Mouse (Mus musculus): ENCODE data around the gene Tktl1. TPM values are rescaled to one million over a fixed set of nuclear protein-coding genes. Genes with fewer than 3 reads are reported as not detected.
"Not testable (repeated sequence)": the region's sequence is repeated elsewhere in the genome, so short reads cannot be mapped to it uniquely, and the experiment has no call there.

Gene Tktl1
- total RNA-seq (2014; rRNA removed) (not detected in 2 replicates), polyA plus RNA-seq (2015; fragmentation: Nextera tagmentation; extraction: Ambion mirVana) (0.06 and 0.09 TPM in 2 replicates)

DNA sequence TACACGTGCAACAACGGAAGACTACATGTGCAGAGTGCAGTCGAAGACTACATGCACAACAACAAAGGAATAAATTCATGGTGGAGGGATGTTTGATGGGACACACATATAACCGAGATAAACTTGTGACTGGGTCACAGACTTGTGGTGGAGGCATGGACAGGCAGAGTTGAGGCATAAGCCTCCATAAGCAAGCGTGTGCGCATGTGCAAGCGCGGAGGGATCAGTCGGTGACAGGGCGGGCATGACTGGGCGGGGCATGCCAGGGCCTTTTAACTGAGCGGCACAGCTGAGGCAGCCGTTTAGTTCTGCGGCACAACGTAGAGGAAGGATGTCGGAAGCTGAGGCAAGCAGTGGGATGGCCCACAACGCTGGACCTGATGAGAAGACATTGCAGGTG lies at the start of gene Tktl1:
Gene Tktl1 (plus strand): TSS at position 301 of the 400 bp plus-strand sequence.
- DNase-seq (ENCODE audit: low spot score) (no peak), ATAC-seq (no peak)
- WGBS: 89% methylated on average over 17 of the region's 17 CpGs
- Histone ChIP-seq H3K9ac (replicated peaks; ENCODE audit: low read length) (no peak within 1 kb of the TSS), H3K36me3 (ENCODE audit: insufficient read depth, low read length) (no peaks in the 10 kb centered on the region), H3K4me1 (ENCODE audit: insufficient read depth, low read length) (no peaks in the 10 kb centered on the region), H3K27me3 (ENCODE audit: insufficient read depth, low read length) (no peaks in the 10 kb centered on the region), H3K4me3 (ENCODE audit: low read length) (no peak within 1 kb of the TSS), H3K4me2 (ENCODE audit: low read depth, low read length) (no peak within 1 kb of the TSS), H3K27ac (no peak within 1 kb of the TSS), H3K9me3 (ENCODE audit: low read length) (no peaks in the 10 kb centered on the region)
- no peak for TF ChIP-seq CTCF (IDR thresholded peaks at IDR 0.05; ENCODE audit: low read depth)

DNA sequence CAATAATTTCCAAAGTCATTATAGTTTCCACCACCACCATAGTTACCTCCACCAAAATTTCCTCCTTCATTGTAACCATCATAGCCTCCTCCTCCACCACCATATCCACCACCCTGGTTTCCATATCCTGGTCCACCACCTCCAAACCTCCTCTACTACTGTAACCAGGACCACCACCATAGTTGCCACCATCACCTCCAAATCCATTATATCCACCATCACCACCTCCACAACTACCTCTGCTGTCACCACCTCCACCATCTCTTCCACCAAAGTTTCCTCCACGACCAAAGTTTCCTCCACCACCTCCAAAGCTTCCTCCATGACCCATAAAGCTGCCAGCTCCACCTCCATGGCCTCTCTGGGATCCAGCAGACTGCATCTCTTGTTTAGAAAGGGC lies 41.8 kb upstream of the Tktl1 start, which contains the start of gene Mecp2:
Gene Mecp2 (minus strand): TSS at position 101 of the 400 bp plus-strand sequence.
- not testable (repeated sequence) for DNase-seq (ENCODE audit: low spot score); H3K4me3 ChIP-seq (ENCODE audit: low read length); H3K36me3 ChIP-seq (ENCODE audit: insufficient read depth, low read length); H3K27ac ChIP-seq; H3K27me3 ChIP-seq (ENCODE audit: insufficient read depth, low read length); H3K4me2 ChIP-seq (ENCODE audit: low read depth, low read length); H3K9ac ChIP-seq (replicated peaks; ENCODE audit: low read length); ATAC-seq; H3K9me3 ChIP-seq (ENCODE audit: low read length); H3K4me1 ChIP-seq (ENCODE audit: insufficient read depth, low read length)
- 19% methylated on average over 1 of the region's 1 CpGs for WGBS

DNA sequence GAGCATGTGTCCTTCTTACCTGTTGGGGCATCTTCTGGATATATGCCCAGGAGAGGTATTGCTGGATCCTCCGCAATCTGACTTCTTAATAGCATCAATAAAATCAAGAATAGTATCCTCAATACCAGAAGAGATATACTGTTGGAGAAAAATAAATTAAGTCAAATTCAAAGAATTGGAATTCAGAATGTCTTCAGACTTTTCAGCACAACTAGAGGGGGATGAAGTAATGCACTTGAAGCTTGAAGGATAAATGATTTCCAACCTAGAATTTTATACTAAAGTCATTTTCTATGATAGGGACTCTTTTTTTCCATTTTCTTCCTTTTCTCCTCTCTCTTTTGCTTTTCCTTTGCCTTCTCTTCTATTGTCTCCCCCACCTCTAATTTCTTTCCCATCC lies 9.3 kb upstream of the Tktl1 start, which contains the start of gene Tex28:
Gene Tex28 (minus strand): TSS at position 101 of the 400 bp plus-strand sequence.
- DNase-seq (ENCODE audit: low spot score) (no peak), ATAC-seq (no peak)
- Histone ChIP-seq H3K9me3 (ENCODE audit: low read length) (no peaks in the 10 kb centered on the region), H3K27ac (no peak within 1 kb of the TSS), H3K9ac (replicated peaks; ENCODE audit: low read length) (no peak within 1 kb of the TSS), H3K36me3 (ENCODE audit: insufficient read depth, low read length) (no peaks in the 10 kb centered on the region), H3K4me3 (ENCODE audit: low read length) (no peak within 1 kb of the TSS), H3K4me1 (ENCODE audit: insufficient read depth, low read length) (no peaks in the 10 kb centered on the region), H3K27me3 (ENCODE audit: insufficient read depth, low read length) (no peaks in the 10 kb centered on the region), H3K4me2 (ENCODE audit: low read depth, low read length) (no peak within 1 kb of the TSS)
- WGBS: 97% methylated on average over 1 of the region's 1 CpGs
- TF ChIP-seq CTCF (IDR thresholded peaks at IDR 0.05; ENCODE audit: low read depth): no peak

DNA sequence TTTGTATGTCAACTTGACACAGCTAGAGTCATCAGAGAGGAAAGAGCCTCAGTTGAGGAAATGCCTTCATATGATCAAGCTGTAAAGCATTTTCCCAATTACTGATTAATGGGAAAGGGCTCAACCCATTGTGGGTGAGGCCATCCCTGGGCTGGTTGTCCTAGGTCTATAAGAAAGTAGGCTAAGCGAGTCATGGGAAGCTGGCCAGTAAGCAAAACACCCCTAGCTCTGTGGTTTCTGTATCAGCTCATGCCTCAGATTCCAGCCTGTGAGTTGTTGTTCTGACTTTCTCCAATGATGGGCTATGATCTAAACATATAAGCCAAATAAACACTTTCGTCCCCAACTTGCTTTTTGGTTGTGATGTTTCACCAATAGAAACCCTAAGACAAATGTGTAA lies 26.5 kb downstream of the Tktl1 start:
- H3K27ac ChIP-seq: no peak overlapping the region
- H3K4me3 ChIP-seq (ENCODE audit: low read length): no peak overlapping the region
- ATAC-seq (no peak), DNase-seq (ENCODE audit: low spot score) (no peak)
- 84% methylated on average over 2 of the region's 2 CpGs for WGBS
- no peaks in the 10 kb centered on the region for H3K4me1 ChIP-seq (ENCODE audit: insufficient read depth, low read length)
- H3K4me2 ChIP-seq (ENCODE audit: low read depth, low read length): no peak overlapping the region
- no peaks in the 10 kb centered on the region for H3K9me3 ChIP-seq (ENCODE audit: low read length)
- H3K36me3 ChIP-seq (ENCODE audit: insufficient read depth, low read length): no peaks in the 10 kb centered on the region
- no peaks in the 10 kb centered on the region for H3K27me3 ChIP-seq (ENCODE audit: insufficient read depth, low read length)
- TF ChIP-seq CTCF (IDR thresholded peaks at IDR 0.05; ENCODE audit: low read depth): no peak
- no peak overlapping the region for H3K9ac ChIP-seq (replicated peaks; ENCODE audit: low read length)

DNA sequence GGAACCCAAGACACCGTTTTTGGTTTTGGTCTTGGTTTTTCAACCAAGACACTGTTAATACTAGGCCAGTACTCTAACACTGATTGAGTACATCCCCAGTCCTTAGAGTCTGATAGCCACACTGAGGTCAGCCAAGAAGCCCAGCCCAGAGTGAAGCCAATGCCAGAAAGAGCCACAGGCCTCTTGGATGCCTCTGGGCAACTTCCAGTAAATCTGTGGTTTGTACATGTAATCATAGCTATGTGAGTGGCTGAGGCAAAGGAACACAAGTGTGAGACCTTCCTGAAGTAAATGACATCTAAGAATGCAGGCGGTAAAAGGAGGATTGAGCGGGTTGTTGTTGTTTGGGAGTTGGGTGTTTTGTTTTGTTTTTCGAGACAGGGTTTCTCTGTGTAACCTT lies 41.4 kb downstream of the Tktl1 start:
- 95% methylated on average over 4 of the region's 4 CpGs for WGBS
- H3K9me3 ChIP-seq (ENCODE audit: low read length): no peaks in the 10 kb centered on the region
- H3K27ac ChIP-seq: no peak overlapping the region
- no peak for ATAC-seq
- H3K9ac ChIP-seq (replicated peaks; ENCODE audit: low read length): no peak overlapping the region
- DNase-seq (ENCODE audit: low spot score): no peak
- H3K4me1 ChIP-seq (ENCODE audit: insufficient read depth, low read length): no peaks in the 10 kb centered on the region
- no peaks in the 10 kb centered on the region for H3K36me3 ChIP-seq (ENCODE audit: insufficient read depth, low read length)
- H3K27me3 ChIP-seq (ENCODE audit: insufficient read depth, low read length): no peaks in the 10 kb centered on the region
- no peak for TF ChIP-seq CTCF (IDR thresholded peaks at IDR 0.05; ENCODE audit: low read depth)
- H3K4me2 ChIP-seq (ENCODE audit: low read depth, low read length): no peak overlapping the region
- no peak overlapping the region for H3K4me3 ChIP-seq (ENCODE audit: low read length)

DNA sequence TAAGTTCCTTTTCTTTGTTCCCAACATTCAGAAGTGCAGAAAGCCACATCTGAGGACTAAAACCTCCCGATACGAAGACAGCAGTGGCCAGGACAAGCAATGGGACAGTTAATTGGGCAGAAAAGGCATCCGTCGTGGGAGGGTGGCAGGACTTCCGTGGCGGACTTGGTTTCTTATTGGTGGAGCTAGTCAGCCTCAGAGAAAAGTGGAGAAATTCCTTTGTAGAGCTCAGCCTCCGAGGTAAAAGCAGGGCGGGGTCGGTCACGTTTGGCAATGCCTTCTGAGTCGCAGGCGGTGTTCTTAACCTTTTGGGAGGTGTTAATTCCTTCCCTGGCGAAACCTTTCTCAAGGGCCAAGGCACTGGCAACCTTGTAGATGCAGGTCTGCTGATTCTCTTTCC lies 42.4 kb downstream of the Tktl1 start:
- no peak overlapping the region for H3K27ac ChIP-seq
- H3K4me3 ChIP-seq (ENCODE audit: low read length): no peak overlapping the region
- no peaks in the 10 kb centered on the region for H3K27me3 ChIP-seq (ENCODE audit: insufficient read depth, low read length)
- H3K4me1 ChIP-seq (ENCODE audit: insufficient read depth, low read length): no peaks in the 10 kb centered on the region
- TF ChIP-seq CTCF (IDR thresholded peaks at IDR 0.05; ENCODE audit: low read depth): no peak
- 58% methylated on average over 13 of the region's 13 CpGs for WGBS
- no peaks in the 10 kb centered on the region for H3K9me3 ChIP-seq (ENCODE audit: low read length)
- ATAC-seq (no peak), DNase-seq (ENCODE audit: low spot score) (no peak)
- no peak overlapping the region for H3K9ac ChIP-seq (replicated peaks; ENCODE audit: low read length)
- 0 out of 2 replicates have a peak, but pooled peaks cover 4% of the 10 kb centered on the region for H3K36me3 ChIP-seq (ENCODE audit: insufficient read depth, low read length)
- no peak overlapping the region for H3K4me2 ChIP-seq (ENCODE audit: low read depth, low read length)

DNA sequence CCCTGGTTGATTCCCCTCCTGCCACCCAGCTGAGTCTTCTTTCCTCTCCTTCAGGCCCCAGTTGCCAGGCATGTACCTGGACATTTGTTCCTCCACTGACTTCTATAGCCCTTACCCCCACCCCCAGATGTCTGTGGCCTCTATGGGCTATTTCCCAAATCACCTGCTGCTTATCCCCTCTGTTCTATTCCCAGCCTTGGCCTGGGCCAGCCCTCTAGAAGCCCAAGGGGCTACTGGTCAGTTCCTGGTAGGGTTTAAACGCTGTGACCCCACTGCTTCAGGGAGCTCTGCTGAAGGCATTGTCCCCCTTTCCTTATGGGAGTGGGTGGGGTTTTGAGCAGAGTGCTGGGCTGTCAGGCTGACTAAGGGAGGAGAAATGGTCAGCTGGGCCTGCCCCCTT lies 43.0 kb downstream of the Tktl1 start:
- not testable (repeated sequence) for H3K4me2 ChIP-seq (ENCODE audit: low read depth, low read length); ATAC-seq; H3K27me3 ChIP-seq (ENCODE audit: insufficient read depth, low read length); DNase-seq (ENCODE audit: low spot score); H3K9ac ChIP-seq (replicated peaks; ENCODE audit: low read length); H3K4me3 ChIP-seq (ENCODE audit: low read length); H3K9me3 ChIP-seq (ENCODE audit: low read length); H3K27ac ChIP-seq; H3K4me1 ChIP-seq (ENCODE audit: insufficient read depth, low read length); H3K36me3 ChIP-seq (ENCODE audit: insufficient read depth, low read length)
- 44% methylated on average over 1 of the region's 1 CpGs for WGBS

All from hindbrain, postnatal 0 days (tissue).